Mouse (Mus musculus): ENCODE results near the gene Scamp4.
A peak's percentile ranks its signal among the peaks of the same experiment; 100 is the strongest.

DNA sequence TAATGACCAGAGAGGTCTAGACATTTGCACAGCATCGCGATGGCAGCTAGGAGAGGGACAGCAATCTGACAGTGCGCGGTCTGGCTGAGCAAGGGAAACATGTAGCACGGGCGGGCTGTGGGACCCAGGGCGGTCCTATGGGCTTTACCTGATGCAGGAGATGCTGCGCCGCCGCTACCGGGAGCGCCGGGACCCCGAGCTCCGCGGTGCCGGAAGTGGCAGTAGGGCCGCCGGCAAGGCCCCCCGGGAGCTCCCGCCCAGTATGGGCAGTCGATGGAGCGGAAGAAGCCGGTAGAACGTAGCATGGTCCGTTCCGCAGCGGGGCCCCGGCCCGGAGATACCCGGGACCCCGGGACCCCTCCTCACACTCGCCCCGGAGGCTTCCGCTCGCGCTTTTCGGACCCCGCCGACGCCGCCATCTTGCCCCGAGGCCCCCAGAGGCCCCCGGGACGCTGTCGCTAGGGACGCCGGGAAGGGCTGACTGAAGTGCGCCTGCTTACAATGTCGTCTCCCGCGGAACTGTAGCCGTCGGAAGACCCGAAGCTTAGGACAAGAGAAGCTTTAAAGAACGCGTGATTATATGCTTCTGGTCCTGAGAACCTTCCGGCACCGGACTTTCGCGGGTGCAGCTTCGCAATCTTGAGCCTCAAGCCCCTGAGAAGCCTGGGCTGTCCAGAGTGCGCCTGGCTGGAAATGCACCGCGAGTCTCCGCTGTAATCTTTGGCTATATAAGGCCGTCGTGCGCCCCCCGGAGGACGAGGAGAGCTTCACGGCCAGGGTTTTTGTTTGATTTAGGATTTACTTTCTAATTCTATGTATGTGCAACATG lies 41.3 kb upstream of the Scamp4 start, which contains the start of gene Rexo1:
- no peak for TF ChIP-seq POLR2A (IDR thresholded peaks at IDR 0.05; ENCODE audit: insufficient read depth, low read depth, low read length)
- TF ChIP-seq CTCF (IDR thresholded peaks at IDR 0.05; ENCODE audit: insufficient read depth, low read depth, low read length), result peak; percentile 72

Data from olfactory bulb, adult 2 months (tissue).